Mouse (Mus musculus) neural tube, embryonic 11.5 days (tissue): ENCODE results near the gene Rps27. TPM values are rescaled to one million over a fixed set of nuclear protein-coding genes. Genes with fewer than 3 reads are reported as not detected.

Source experiments
- polyA plus RNA-seq: library from polyadenylated mRNA; unstranded; fragments of >200 nt; fragmentation: Nextera tagmentation; extraction: Ambion mirVana; gene quantifications from 2 replicates; pipeline ENCODE4 v1.2.1, GENCODE M21; 2014

The Rps27 gene
- polyA plus RNA-seq, 1 experiment from 2014 or later = 1,223 TPM

Other genes with a start within 250 kb of the Rps27 start
- 165 and 172 TPM in 2 replicates for gene Hax1, start 214.9 kb downstream of the Rps27 start, polyA plus RNA-seq
- gene 4933434E20Rik, start 162.0 kb downstream of the Rps27 start, polyA plus RNA-seq = 197 TPM in 2 replicates
- gene Ubap2l, start 161.0 kb downstream of the Rps27 start, polyA plus RNA-seq = 206 and 208 TPM in 2 replicates
- 509 and 535 TPM in 2 replicates for gene Tpm3, start 141.0 kb downstream of the Rps27 start, polyA plus RNA-seq
- 0.41 and 0.66 TPM in 2 replicates for gene Nup210l, start 109.5 kb downstream of the Rps27 start, polyA plus RNA-seq
- gene Rab13, start within 50 bp of the Rps27 start, polyA plus RNA-seq = 10.4 and 12.3 TPM in 2 replicates
- 92.3 and 92.4 TPM in 2 replicates for gene Jtb, start 17.9 kb upstream of the Rps27 start, polyA plus RNA-seq
- gene Creb3l4, start 29.9 kb upstream of the Rps27 start, polyA plus RNA-seq = 3.4 and 4.0 TPM in 2 replicates
- gene Slc39a1, start 34.5 kb upstream of the Rps27 start, polyA plus RNA-seq = 50.6 and 51.4 TPM in 2 replicates
- 9.8 and 13.9 TPM in 2 replicates for gene Crtc2, start 40.5 kb upstream of the Rps27 start, polyA plus RNA-seq
- gene Dennd4b, start 51.5 kb upstream of the Rps27 start, polyA plus RNA-seq = 4.7 and 6.2 TPM in 2 replicates
- 9.2 and 11.4 TPM in 2 replicates for gene Gatad2b, start 79.5 kb upstream of the Rps27 start, polyA plus RNA-seq
- 11.6 and 14.1 TPM in 2 replicates for gene Slc27a3, start 176.3 kb upstream of the Rps27 start, polyA plus RNA-seq
- gene Ints3, start 220.0 kb upstream of the Rps27 start, polyA plus RNA-seq = 36.8 and 45.8 TPM in 2 replicates